Mouse (Mus musculus) CH12.LX (cell line): ENCODE measurements around the gene Btf3l4. TPM values are rescaled to one million over a fixed set of nuclear protein-coding genes. Genes with fewer than 3 reads are reported as not detected.

Source experiments
- DNase-seq: peaks from one replicate; pipeline ENCODE4 v3.0.0-alpha.2; 2013; ENCODE audit errors: extremely low read depth
- H3K27ac ChIP-seq: 2 replicates; pipeline ENCODE4 v1.5.1; 2012; ENCODE audit warnings: low read depth, mild to moderate bottlenecking, control low read depth, moderate library complexity; ENCODE audit not compliant: insufficient read depth
- H3K27me3 ChIP-seq: replicated peaks from 2 replicates; pipeline ENCODE3; 2012; ENCODE audit warnings: inconsistent platforms
- H3K36me3 ChIP-seq, 2 experiments: replicated peaks in 1 of 2; 2 replicates each; pipeline versions ENCODE3 to v1.6.1; 2012; ENCODE audit warnings: inconsistent platforms in 1 of 2, low read length in 1 of 2, mild to moderate bottlenecking in 1 of 2, mixed read lengths in 1 of 2, moderate library complexity in 1 of 2; ENCODE audit not compliant: control insufficient read depth in 1 of 2, insufficient read depth in 1 of 2
- H3K4me1 ChIP-seq, 2 experiments: 2 replicates each; pipeline ENCODE4 v1.6.1; 2012; ENCODE audit warnings: inconsistent platforms in 1 of 2, moderate library complexity in 1 of 2; ENCODE audit not compliant: insufficient read depth in 2 of 2, control insufficient read depth in 1 of 2
- H3K4me2 ChIP-seq: 2 replicates; pipeline ENCODE4 v1.6.1; 2012; ENCODE audit warnings: low read depth, mild to moderate bottlenecking, control low read depth; ENCODE audit not compliant: poor library complexity, insufficient read depth, severe bottlenecking
- H3K4me3 ChIP-seq, 3 experiments: fragments of 150-350 bp in 1 of 3; sonication (generic) in 1 of 3; replicated peaks in 1 of 3; 2 replicates each; pipeline versions ENCODE3 to v1.5.1; 2011 to 2012; ENCODE audit warnings: low read depth in 2 of 3, low read length in 2 of 3, mild to moderate bottlenecking in 2 of 3, moderate library complexity in 2 of 3, control low read depth in 1 of 3, improper control_type of control experiment in 1 of 3, inconsistent platforms in 1 of 3, mixed read lengths in 1 of 3; ENCODE audit not compliant: poor library complexity in 1 of 3
- H3K79me2 ChIP-seq: replicated peaks from 2 replicates; pipeline ENCODE4 v1.6.1; 2012; ENCODE audit warnings: mild to moderate bottlenecking, moderate library complexity; ENCODE audit not compliant: control insufficient read depth, poor library complexity, insufficient read depth, severe bottlenecking; ENCODE audit errors: extremely low read depth
- H3K9ac ChIP-seq: 2 replicates; pipeline ENCODE4 v1.6.1; 2012; ENCODE audit warnings: low read depth, mild to moderate bottlenecking, control low read depth, moderate library complexity; ENCODE audit not compliant: insufficient read depth
- H3K9me3 ChIP-seq: replicated peaks from 2 replicates; pipeline ENCODE3; 2012; ENCODE audit warnings: low read length, inconsistent platforms, mixed read lengths
- BHLHE40 ChIP-seq: IDR thresholded peaks from 2 replicates; pipeline ENCODE4 v1.6.1; 2011; ENCODE audit warnings: mild to moderate bottlenecking, low read depth, low read length, improper control_type of control experiment
- CHD1 ChIP-seq: IDR thresholded peaks from 2 replicates; pipeline ENCODE4 v1.6.1; 2012; ENCODE audit warnings: low read depth, low read length, improper control_type of control experiment, inconsistent platforms
- CHD2 ChIP-seq: IDR thresholded peaks from 2 replicates; pipeline ENCODE4 v1.6.1; 2011; ENCODE audit warnings: low read length, improper control_type of control experiment
- CTCF ChIP-seq, 2 experiments: IDR thresholded peaks in 1 of 2; conservative IDR thresholded peaks in 1 of 2; 2 replicates each; pipeline ENCODE4 v1.5.1; 2011 to 2012; ENCODE audit warnings: low read depth in 2 of 2, low read length in 2 of 2, improper control_type of control experiment in 1 of 2, inconsistent platforms in 1 of 2, mild to moderate bottlenecking in 1 of 2, moderate library complexity in 1 of 2
- E2F4 ChIP-seq: IDR thresholded peaks from 2 replicates; pipeline ENCODE4 v1.6.1; 2011; ENCODE audit warnings: low read depth, low read length, improper control_type of control experiment; ENCODE audit not compliant: insufficient replicate concordance
- ELF1 ChIP-seq: IDR thresholded peaks from 2 replicates; pipeline ENCODE4 v1.6.1; 2014; ENCODE audit warnings: low read depth, mild to moderate bottlenecking, inconsistent platforms, low read length, improper control_type of control experiment
- EP300 ChIP-seq: IDR thresholded peaks from 2 replicates; pipeline ENCODE4 v1.6.1; 2011; ENCODE audit warnings: low read length, improper control_type of control experiment
- ETS1 ChIP-seq: conservative IDR thresholded peaks from 2 replicates; pipeline ENCODE4 v1.6.1; 2012; ENCODE audit warnings: low read depth, mild to moderate bottlenecking, inconsistent platforms, low read length, improper control_type of control experiment, moderate library complexity
- GABPA ChIP-seq: IDR thresholded peaks from 2 replicates; pipeline ENCODE4 v1.6.1; 2012; ENCODE audit warnings: low read depth, low read length, improper control_type of control experiment, inconsistent platforms; ENCODE audit not compliant: insufficient replicate concordance
- HCFC1 ChIP-seq: IDR thresholded peaks from 2 replicates; pipeline ENCODE4 v1.6.1; 2012; ENCODE audit warnings: low read depth, mild to moderate bottlenecking, inconsistent platforms, low read length, improper control_type of control experiment
- IRF4 ChIP-seq: IDR thresholded peaks from 2 replicates; pipeline ENCODE4 v1.6.1; 2014; ENCODE audit warnings: low read depth, mild to moderate bottlenecking, inconsistent platforms, low read length, improper control_type of control experiment
- JUN ChIP-seq: IDR thresholded peaks from 2 replicates; pipeline ENCODE4 v1.6.1; 2011; ENCODE audit warnings: low read depth, mild to moderate bottlenecking, low read length, improper control_type of control experiment, moderate library complexity; ENCODE audit not compliant: insufficient read depth
- JUND ChIP-seq: conservative IDR thresholded peaks from 2 replicates; pipeline ENCODE4 v1.6.1; 2011; ENCODE audit warnings: low read depth, low read length, improper control_type of control experiment
- KAT2A ChIP-seq: IDR thresholded peaks from 2 replicates; pipeline ENCODE4 v1.6.1; 2012; ENCODE audit warnings: low read length, improper control_type of control experiment, inconsistent platforms; ENCODE audit not compliant: insufficient replicate concordance
- MAFK ChIP-seq: IDR thresholded peaks from 2 replicates; pipeline ENCODE4 v1.6.1; 2011; ENCODE audit warnings: low read length, improper control_type of control experiment; ENCODE audit not compliant: insufficient replicate concordance
- MAZ ChIP-seq: IDR thresholded peaks from 2 replicates; pipeline ENCODE4 v1.6.1; 2012; ENCODE audit warnings: low read depth, mild to moderate bottlenecking, inconsistent platforms, low read length, improper control_type of control experiment, moderate library complexity
- MEF2A ChIP-seq: IDR thresholded peaks from 2 replicates; pipeline ENCODE4 v1.6.1; 2014; ENCODE audit warnings: low read depth, mild to moderate bottlenecking, inconsistent platforms, low read length, improper control_type of control experiment, borderline replicate concordance
- MXI1 ChIP-seq: IDR thresholded peaks from 2 replicates; pipeline ENCODE4 v1.6.1; 2011; ENCODE audit warnings: mild to moderate bottlenecking, low read depth, low read length, improper control_type of control experiment
- MYC ChIP-seq: IDR thresholded peaks from 2 replicates; pipeline ENCODE4 v1.6.1; 2011; ENCODE audit warnings: low read depth, mild to moderate bottlenecking, improper control_type of control experiment, low read length
- NELFE ChIP-seq: IDR thresholded peaks from 2 replicates; pipeline ENCODE4 v1.6.1; 2011; ENCODE audit warnings: low read depth, low read length, improper control_type of control experiment
- NRF1 ChIP-seq: IDR thresholded peaks from 2 replicates; pipeline ENCODE4 v1.6.1; 2014; ENCODE audit warnings: low read depth, mild to moderate bottlenecking, inconsistent platforms, low read length, improper control_type of control experiment, moderate library complexity
- PAX5 ChIP-seq: IDR thresholded peaks from 2 replicates; pipeline ENCODE4 v1.6.1; 2012; ENCODE audit warnings: low read length, inconsistent platforms, mixed read lengths
- POLR2A ChIP-seq: IDR thresholded peaks from 2 replicates; pipeline ENCODE4 v1.6.1; 2011; ENCODE audit warnings: low read depth, mild to moderate bottlenecking, improper control_type of control experiment, low read length
- POLR2AphosphoS2 ChIP-seq: IDR thresholded peaks from 2 replicates; pipeline ENCODE4 v1.6.1; 2011; ENCODE audit warnings: low read depth, low read length, improper control_type of control experiment
- RAD21 ChIP-seq: IDR thresholded peaks from 2 replicates; pipeline ENCODE4 v1.6.1; 2011; ENCODE audit warnings: low read depth, mild to moderate bottlenecking, low read length, improper control_type of control experiment, moderate library complexity
- RCOR1 ChIP-seq: conservative IDR thresholded peaks from 2 replicates; pipeline ENCODE4 v1.6.1; 2012; ENCODE audit warnings: low read depth, mild to moderate bottlenecking, inconsistent platforms, low read length, improper control_type of control experiment
- SIN3A ChIP-seq: IDR thresholded peaks from 2 replicates; pipeline ENCODE4 v1.6.1; 2012; ENCODE audit warnings: low read length, improper control_type of control experiment, inconsistent platforms
- SMC3 ChIP-seq: IDR thresholded peaks from 2 replicates; pipeline ENCODE4 v1.6.1; 2011; ENCODE audit warnings: low read depth, low read length, improper control_type of control experiment
- TBP ChIP-seq: conservative IDR thresholded peaks from 2 replicates; pipeline ENCODE4 v1.6.1; 2011; ENCODE audit warnings: low read depth, low read length, improper control_type of control experiment
- TCF12 ChIP-seq: IDR thresholded peaks from 2 replicates; pipeline ENCODE4 v1.6.1; 2014; ENCODE audit warnings: low read depth, mild to moderate bottlenecking, inconsistent platforms, low read length, improper control_type of control experiment
- UBTF ChIP-seq: IDR thresholded peaks from 2 replicates; pipeline ENCODE4 v1.6.1; 2012; ENCODE audit warnings: low read depth, mild to moderate bottlenecking, inconsistent platforms, low read length, improper control_type of control experiment, moderate library complexity
- USF1 ChIP-seq: IDR thresholded peaks from 2 replicates; pipeline ENCODE4 v1.6.1; 2014; ENCODE audit warnings: low read depth, mild to moderate bottlenecking, inconsistent platforms, low read length, improper control_type of control experiment
- USF2 ChIP-seq: conservative IDR thresholded peaks from 2 replicates; pipeline ENCODE4 v1.6.1; 2011; ENCODE audit warnings: low read depth, low read length, improper control_type of control experiment
- ZC3H11A ChIP-seq: IDR thresholded peaks from 2 replicates; pipeline ENCODE4 v1.6.1; 2012; ENCODE audit warnings: low read depth, mild to moderate bottlenecking, inconsistent platforms, low read length, improper control_type of control experiment
- ZKSCAN1 ChIP-seq: IDR thresholded peaks from 2 replicates; pipeline ENCODE4 v1.6.1; 2012; ENCODE audit warnings: low read depth, inconsistent platforms, low read length, improper control_type of control experiment, borderline replicate concordance
- ZMIZ1 ChIP-seq: IDR thresholded peaks from 2 replicates; pipeline ENCODE4 v1.6.1; 2012; ENCODE audit warnings: low read depth, mild to moderate bottlenecking, inconsistent platforms, low read length, improper control_type of control experiment
- ZNF384 ChIP-seq: IDR thresholded peaks from 2 replicates; pipeline ENCODE4 v1.6.1; 2012; ENCODE audit warnings: low read depth, low read length, improper control_type of control experiment, inconsistent platforms
- dilution Hi-C: fragments of 300-500 bp; cut with MboI; formaldehyde crosslinking; loops from 2 replicates; pipeline ENCODE4 v1.14.3; 2020; ENCODE audit warnings: low sequenced_read_pairs; ENCODE audit not compliant: extremely low pct_unique_long_range_greater_than_20kb, extremely low pct_ligation_motif_present
- in situ Hi-C: fragments of 300-500 bp; cut with MboI; formaldehyde crosslinking; loops from 3 replicates; pipeline ENCODE4 v1.14.3; 2019; ENCODE audit warnings: low sequenced_read_pairs, low pct_ligation_motif_present, low pct_unique_long_range_greater_than_20kb, mixed read lengths
- polyA plus RNA-seq: library from polyadenylated mRNA; unstranded; fragments of >175 nt; gene quantifications from 2 replicates; pipeline ENCODE4 v1.2.1, GENCODE M21; 2012; ENCODE audit warnings: low read depth; ENCODE audit not compliant: insufficient read length
- total RNA-seq, 2 experiments: library from RNA; depleted of rRNA; stranded (reverse); fragments of 300-350 nt in 1 of 2; fragments of >200 nt in 1 of 2; gene quantifications; 2 replicates each; pipeline ENCODE4 v1.2.3; 2012 to 2014

Btf3l4 gene
- total RNA-seq (2012; rRNA removed) (32.1 and 33.3 TPM in 2 replicates), total RNA-seq (2014; rRNA removed) (52.7 and 70.5 TPM in 2 replicates), polyA plus RNA-seq (67.6 and 74.5 TPM in 2 replicates)

- H3K4me1 ChIP-seq: peaks cover 0 to 42% of the 10 kb centered on the region in 2 experiments; a peak in 2 of 4 replicates
- no peaks in the 10 kb centered on the region for H3K9me3 ChIP-seq
- peak within 1 kb of the TSS; percentile 72 to 89 (median 84) for H3K4me3 ChIP-seq
- H3K27ac ChIP-seq: peak within 1 kb of the TSS; percentile 98
- no peaks in the 10 kb centered on the region for H3K27me3 ChIP-seq
- H3K79me2 ChIP-seq: peaks cover 44% of the 10 kb centered on the region
- peaks cover 12 to 26% of the 10 kb centered on the region in 2 experiments for H3K36me3 ChIP-seq
- dilution Hi-C loops: no loop called here
- in situ Hi-C loops: no loop called here
- peak within 1 kb of the TSS; percentile 98 for H3K9ac ChIP-seq
- DNase-seq: peak; percentile 90
- peak within 1 kb of the TSS; percentile 98; the same call in 1 of the 2 replicates for H3K4me2 ChIP-seq
- peak; percentile 33; the same call in 1 of the 2 replicates for TF ChIP-seq ETS1
- no peak for TF ChIP-seq JUND
- no peak for TF ChIP-seq RAD21
- TF ChIP-seq ZKSCAN1: no peak
- no peak for TF ChIP-seq SMC3
- TF ChIP-seq UBTF: no peak
- peak; percentile 66; the same call in 1 of the 2 replicates for TF ChIP-seq POLR2A
- TF ChIP-seq MXI1: peak; percentile 78; the same call in 1 of the 2 replicates
- TF ChIP-seq BHLHE40: peak; percentile 69
- no peak for TF ChIP-seq POLR2AphosphoS2
- peak; percentile 95 for TF ChIP-seq USF1
- TF ChIP-seq IRF4: peak; percentile 36; the same call in 1 of the 2 replicates
- TF ChIP-seq EP300: no peak
- TF ChIP-seq USF2: peak; percentile 79
- TF ChIP-seq MAFK: no peak
- TF ChIP-seq RCOR1: no peak
- peak; percentile 82; the same call in 1 of the 2 replicates for TF ChIP-seq KAT2A
- TF ChIP-seq NRF1: peak; percentile 68
- no peak; the same call in 1 of the 2 replicates for TF ChIP-seq CHD1
- 0 out of 2 replicates have a peak, but pooled peaks have one; percentile 36 for TF ChIP-seq NELFE
- TF ChIP-seq TBP: no peak
- no peak for TF ChIP-seq GABPA
- TF ChIP-seq ELF1: peak; percentile 93
- peak; percentile 92 for TF ChIP-seq SIN3A
- TF ChIP-seq E2F4: no peak
- TF ChIP-seq JUN: no peak
- peak; percentile 45; the same call in 1 of the 2 replicates for TF ChIP-seq MEF2A
- TF ChIP-seq ZC3H11A: no peak
- no peak for TF ChIP-seq CTCF (conservative IDR thresholded peaks at IDR 0.05 in 1 of 2, IDR thresholded peaks at IDR 0.05 in 1 of 2; ENCODE audit: low read depth in 2 of 2, low read length in 2 of 2)
- TF ChIP-seq TCF12: peak; percentile 34; the same call in 1 of the 2 replicates
- TF ChIP-seq PAX5: no peak
- TF ChIP-seq MYC: 0 out of 2 replicates have a peak, but pooled peaks have one; percentile 10
- no peak; the same call in 1 of the 2 replicates for TF ChIP-seq ZMIZ1
- TF ChIP-seq ZNF384: no peak
- peak; percentile 91 for TF ChIP-seq HCFC1
- TF ChIP-seq CHD2: peak; percentile 66; the same call in 1 of the 2 replicates
- peak; percentile 80 for TF ChIP-seq MAZ
Measured at GRCm38 (mm10) chr4:108832916-108833827, at the start of gene Btf3l4. TSS of gene Btf3l4 (minus strand) at chr4:108833614.
